Mouse (Mus musculus) embryonic facial prominence, embryonic 11.5 days (tissue): ENCODE results near the gene Rpp25l. TPM values are rescaled to one million over a fixed set of nuclear protein-coding genes. Genes with fewer than 3 reads are reported as not detected.
"Not testable (repeated sequence)": the region's sequence is repeated elsewhere in the genome, so short reads cannot be mapped to it uniquely, and the experiment has no call there.

Experiments used
- ATAC-seq: fragments of 200-750 bp; cut with Nextera tagmentation; replicated peaks from 2 replicates; pipeline ENCODE4 v1.8.0; 2017; ENCODE audit warnings: low read depth; ENCODE audit not compliant: insufficient number of reproducible peaks, low FRiP score, low TSS enrichment
- DNase-seq: peaks from one replicate; pipeline ENCODE4 v3.0.0-alpha.2; 2015; ENCODE audit warnings: low spot score
- H3K27ac ChIP-seq: fragments of 300-500 bp; sonication (generic); replicated peaks from 2 replicates; pipeline ENCODE4 v1.5.1; 2014; ENCODE audit warnings: mild to moderate bottlenecking, low read depth, low read length, control low read depth
- H3K27me3 ChIP-seq: fragments of 300-500 bp; sonication (generic); 2 replicates; pipeline ENCODE4 v1.6.1; 2014; ENCODE audit warnings: mild to moderate bottlenecking, low read length, moderate library complexity, mixed read lengths; ENCODE audit not compliant: control insufficient read depth, insufficient read depth
- H3K36me3 ChIP-seq: fragments of 300-500 bp; sonication (generic); replicated peaks from 2 replicates; pipeline ENCODE4 v1.6.1; 2014; ENCODE audit warnings: low read depth, mild to moderate bottlenecking, low read length, moderate library complexity, mixed read lengths; ENCODE audit not compliant: control insufficient read depth, insufficient read depth
- H3K4me1 ChIP-seq: fragments of 300-500 bp; sonication (generic); 2 replicates; pipeline ENCODE4 v1.6.1; 2014; ENCODE audit warnings: low read length, mixed read lengths; ENCODE audit not compliant: control insufficient read depth, insufficient read depth
- H3K4me2 ChIP-seq: fragments of 300-500 bp; sonication (generic); 2 replicates; pipeline ENCODE4 v1.6.1; 2014; ENCODE audit warnings: low read depth, mild to moderate bottlenecking, control low read depth, low read length, moderate library complexity
- H3K4me3 ChIP-seq: fragments of 300-500 bp; sonication (generic); 2 replicates; pipeline ENCODE4 v1.5.1; 2014; ENCODE audit warnings: low read depth, low read length, control low read depth
- H3K9ac ChIP-seq: fragments of 300-500 bp; sonication (generic); replicated peaks from 2 replicates; pipeline ENCODE4 v1.6.1; 2014; ENCODE audit warnings: mild to moderate bottlenecking, control low read depth, low read length
- H3K9me3 ChIP-seq: fragments of 300-500 bp; sonication (generic); replicated peaks from 2 replicates; pipeline ENCODE4 v1.6.1; 2016; ENCODE audit warnings: mild to moderate bottlenecking, low read length, inconsistent platforms, mixed read lengths; ENCODE audit not compliant: control insufficient read depth
- WGBS: fragments of 180-500 bp; shearing (Covaris S2); extraction: QIAGEN DNeasy Blood & Tissue Kit; methylation state at CpG from one replicate; pipeline ENCODE4 v1.1.7; 2014; 5-methylcytosine and 5-hydroxymethylcytosine counted together
- polyA plus RNA-seq: library from polyadenylated mRNA; unstranded; fragments of >200 nt; fragmentation: Nextera tagmentation; extraction: Ambion mirVana; gene quantifications from 2 replicates; pipeline ENCODE4 v1.2.1, GENCODE M21; 2014

Gene Rpp25l
- polyA plus RNA-seq, 1 experiment from 2014 or later: 89.4 TPM

GRCm38 (mm10) chr4:41711705-41712375, 1.5 kb downstream of the Rpp25l start:
- Histone ChIP-seq H3K4me2 (peak overlapping the region; percentile 80), H3K27ac (no peak overlapping the region), H3K4me3 (peak overlapping the region; percentile 79), H3K9me3 (no peaks in the 10 kb centered on the region), H3K4me1 (peaks cover 11% of the 10 kb centered on the region; the same call in 1 of the 2 replicates), H3K9ac (peak overlapping the region; percentile 97; the same call in 1 of the 2 replicates), H3K36me3 (no peaks in the 10 kb centered on the region), H3K27me3 (no peaks in the 10 kb centered on the region)
- DNase-seq (no peak), ATAC-seq (no peak)
- 84% methylated on average over 16 of the region's 16 CpGs for WGBS

- DNase-seq (no peak), ATAC-seq (no peak)
- H3K27ac ChIP-seq: no peak overlapping the region
- H3K4me3 ChIP-seq: no peak overlapping the region
- 68% methylated on average over 4 of the region's 4 CpGs for WGBS
- H3K36me3 ChIP-seq: no peaks in the 10 kb centered on the region
- no peaks in the 10 kb centered on the region for H3K9me3 ChIP-seq
- no peak overlapping the region for H3K9ac ChIP-seq
- H3K4me1 ChIP-seq: peaks cover 13% of the 10 kb centered on the region
- peaks cover 2% of the 10 kb centered on the region; the same call in 1 of the 2 replicates for H3K27me3 ChIP-seq
- H3K4me2 ChIP-seq: no peak overlapping the region
Observed at GRCm38 (mm10) chr4:41710229-41710628, 3.1 kb downstream of the Rpp25l start.

GRCm38 (mm10) chr4:41708192-41708745, 5.1 kb downstream of the Rpp25l start:
- peak; percentile 87 for DNase-seq
- no peak overlapping the region for H3K4me2 ChIP-seq
- H3K9ac ChIP-seq: no peak overlapping the region
- H3K4me1 ChIP-seq: peaks cover 15% of the 10 kb centered on the region
- H3K9me3 ChIP-seq: no peaks in the 10 kb centered on the region
- H3K27ac ChIP-seq: no peak overlapping the region
- no peak for ATAC-seq
- no peaks in the 10 kb centered on the region for H3K36me3 ChIP-seq
- H3K27me3 ChIP-seq: peaks cover 2% of the 10 kb centered on the region; the same call in 1 of the 2 replicates
- 40% methylated on average over 8 of the region's 8 CpGs for WGBS
- H3K4me3 ChIP-seq: no peak overlapping the region

- H3K4me1 ChIP-seq: peaks cover 9% of the 10 kb centered on the region
- no peak overlapping the region for H3K27ac ChIP-seq
- peaks cover 2% of the 10 kb centered on the region; the same call in 1 of the 2 replicates for H3K27me3 ChIP-seq
- 3% methylated on average over 13 of the region's 13 CpGs for WGBS
- H3K9me3 ChIP-seq: no peaks in the 10 kb centered on the region
- no peak overlapping the region for H3K9ac ChIP-seq
- H3K4me2 ChIP-seq: 0 out of 2 replicates have a peak overlapping the region, but pooled peaks have one; percentile 8
- ATAC-seq (peak; percentile 58), DNase-seq (peak; percentile 85)
- H3K4me3 ChIP-seq: no peak overlapping the region
- H3K36me3 ChIP-seq: no peaks in the 10 kb centered on the region
Observed at GRCm38 (mm10) chr4:41707011-41707535, 6.3 kb downstream of the Rpp25l start.

GRCm38 (mm10) chr4:41705922-41706754, 7.2 kb downstream of the Rpp25l start:
- no peak for ATAC-seq
- no peak overlapping the region for H3K4me2 ChIP-seq
- peaks cover 2% of the 10 kb centered on the region; the same call in 1 of the 2 replicates for H3K27me3 ChIP-seq
- WGBS: 69% methylated on average over 19 of the region's 19 CpGs
- H3K27ac ChIP-seq: no peak overlapping the region
- no peak overlapping the region for H3K4me3 ChIP-seq
- H3K36me3 ChIP-seq: no peaks in the 10 kb centered on the region
- H3K9me3 ChIP-seq: no peaks in the 10 kb centered on the region
- H3K9ac ChIP-seq: no peak overlapping the region
- DNase-seq: no peak
- H3K4me1 ChIP-seq: peaks cover 6% of the 10 kb centered on the region

GRCm38 (mm10) chr4:41704651-41705050, 8.7 kb downstream of the Rpp25l start:
- Histone ChIP-seq H3K27ac (no peak overlapping the region), H3K4me2 (no peak overlapping the region), H3K9me3 (no peaks in the 10 kb centered on the region), H3K36me3 (no peaks in the 10 kb centered on the region), H3K9ac (no peak overlapping the region), H3K27me3 (peaks cover 2% of the 10 kb centered on the region; the same call in 1 of the 2 replicates), H3K4me1 (peaks cover 6% of the 10 kb centered on the region), H3K4me3 (no peak overlapping the region)
- DNase-seq: peak; percentile 71
- WGBS: 1% methylated on average over 5 of the region's 5 CpGs
- no peak for ATAC-seq

- H3K4me1 ChIP-seq, H3K4me2 ChIP-seq, H3K27ac ChIP-seq, ATAC-seq, H3K9ac ChIP-seq, DNase-seq, H3K36me3 ChIP-seq, H3K4me3 ChIP-seq, H3K9me3 ChIP-seq, H3K27me3 ChIP-seq: not testable (repeated sequence)
- 61% methylated on average over 2 of the region's 2 CpGs for WGBS
Observed at GRCm38 (mm10) chr4:41702226-41702625, 11.1 kb downstream of the Rpp25l start.
